Comparison of ENCODE assay signal across 18 mouse cellular contexts in the genomic region with DNA sequence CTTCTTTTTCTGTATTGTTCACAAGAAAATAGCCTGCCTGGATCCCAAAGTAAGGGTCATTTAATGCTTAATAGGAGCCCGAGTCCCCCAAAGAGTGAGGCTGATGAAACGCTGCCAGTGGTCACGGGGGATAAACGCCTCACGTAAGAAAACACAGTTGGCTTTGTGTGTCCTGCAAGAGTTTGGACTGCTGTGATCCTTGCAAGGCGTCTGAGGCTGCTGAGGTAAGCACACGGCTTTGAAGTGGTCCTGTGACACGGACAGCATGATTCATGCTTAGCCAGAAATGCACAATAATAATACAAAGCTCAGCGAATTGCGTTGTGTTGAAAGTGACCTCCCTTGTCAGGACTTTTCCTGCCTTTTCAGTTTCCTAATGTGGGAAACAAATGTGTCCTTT.
DNase-seq lines count a peak whose midpoint lies in the region; ATAC-seq lines count a peak whose summit lies in the region.
"Had no signal": no experiment of that assay in that cellular context is flagged by ENCODE, and none has a peak within 500 bp of the region (broad histone marks: within the 10 kb centered on the region; RNA-seq: fewer than 3 reads in every experiment).

No protein-coding gene starts in this region.

- H3K4me1 ChIP-seq in midbrain, embryonic 16.5 days (ENCODE audit: control insufficient read depth, insufficient read depth, low read length): no peaks in the 10 kb centered on the region
- H3K4me1 ChIP-seq in midbrain, embryonic 11.5 days (ENCODE audit: control insufficient read depth, insufficient read depth, low read length): no peaks in the 10 kb centered on the region
- H3K4me1 ChIP-seq in neural tube, embryonic 15.5 days: no peaks in the 10 kb centered on the region
- H3K4me1 ChIP-seq: embryonic facial prominence, embryonic 13.5 days; stomach, embryonic 15.5 days had no signal

- H3K36me3 ChIP-seq in midbrain, embryonic 16.5 days (ENCODE audit: control insufficient read depth, insufficient read depth, low read length): no peaks in the 10 kb centered on the region
- no peaks in the 10 kb centered on the region for H3K36me3 ChIP-seq in midbrain, embryonic 11.5 days (ENCODE audit: control insufficient read depth, insufficient read depth, low read length)
- no peaks in the 10 kb centered on the region for H3K36me3 ChIP-seq in neural tube, embryonic 15.5 days
- H3K36me3 ChIP-seq: embryonic facial prominence, embryonic 13.5 days; stomach, embryonic 15.5 days had no signal

- H3K4me3 ChIP-seq in midbrain, embryonic 16.5 days (ENCODE audit: low read depth, low read length): no peak overlapping the region
- no peak overlapping the region for H3K4me3 ChIP-seq in midbrain, embryonic 11.5 days (ENCODE audit: low read depth, low read length)
- no peak overlapping the region for H3K4me3 ChIP-seq in neural tube, embryonic 15.5 days (replicated peaks)
- H3K4me3 ChIP-seq: embryonic facial prominence, embryonic 13.5 days; stomach, embryonic 15.5 days had no signal

- no peak overlapping the region for H3K27ac ChIP-seq in midbrain, embryonic 16.5 days (ENCODE audit: low read length)
- H3K27ac ChIP-seq in midbrain, embryonic 11.5 days (ENCODE audit: low read depth, low read length): no peak overlapping the region
- H3K27ac ChIP-seq in neural tube, embryonic 15.5 days (replicated peaks): no peak overlapping the region
- H3K27ac ChIP-seq: embryonic facial prominence, embryonic 13.5 days; stomach, embryonic 15.5 days had no signal

- no peaks in the 10 kb centered on the region for H3K27me3 ChIP-seq in midbrain, embryonic 16.5 days (ENCODE audit: control insufficient read depth, insufficient read depth, low read depth, low read length)
- H3K27me3 ChIP-seq in midbrain, embryonic 11.5 days (ENCODE audit: control insufficient read depth, insufficient read depth, low read length): no peaks in the 10 kb centered on the region
- no peaks in the 10 kb centered on the region for H3K27me3 ChIP-seq in neural tube, embryonic 15.5 days (replicated peaks)
- H3K27me3 ChIP-seq: CH12.LX; embryonic facial prominence, embryonic 13.5 days; stomach, embryonic 15.5 days had no signal

- DNase-seq in adrenal gland, postnatal 10 days: peak; percentile 14
- DNase-seq in adrenal gland, postnatal 25 days: no peak
- peak; percentile 6 for DNase-seq in kidney, adult 9 months
- no peak for DNase-seq in kidney, adult 8-10 months
- DNase-seq in midbrain, embryonic 11.5 days (ENCODE audit: low spot score, missing footprints): no peak
- DNase-seq in thymus, postnatal 10 days (ENCODE audit: low spot score in 2 of 2): no peak
- DNase-seq: cerebellum, adult 11-12 months; cerebellum, postnatal 25 days; gastrocnemius, postnatal 14 days; liver; liver, postnatal 0 days; thymus, adult 2 months had no signal

- H3K9me3 ChIP-seq in midbrain, embryonic 16.5 days (replicated peaks; ENCODE audit: control insufficient read depth, low read length, poor library complexity, severe bottlenecking): no peaks in the 10 kb centered on the region
- H3K9me3 ChIP-seq in midbrain, embryonic 11.5 days (ENCODE audit: control insufficient read depth, low read length): no peaks in the 10 kb centered on the region
- H3K9me3 ChIP-seq in neural tube, embryonic 15.5 days (replicated peaks): no peaks in the 10 kb centered on the region
- H3K9me3 ChIP-seq: embryonic facial prominence, embryonic 13.5 days; stomach, embryonic 15.5 days had no signal

- H3K9ac ChIP-seq in midbrain, embryonic 16.5 days (ENCODE audit: low read depth, low read length): no peak overlapping the region
- H3K9ac ChIP-seq in midbrain, embryonic 11.5 days (ENCODE audit: low read length): no peak overlapping the region
- H3K9ac ChIP-seq in neural tube, embryonic 15.5 days (replicated peaks): no peak overlapping the region
- H3K9ac ChIP-seq: embryonic facial prominence, embryonic 13.5 days; liver, postnatal 0 days; stomach, embryonic 15.5 days had no signal

- 0 out of 2 replicates have a peak overlapping the region, but pooled peaks have one; percentile 10 for H3K4me2 ChIP-seq in midbrain, embryonic 16.5 days (ENCODE audit: low read length)
- H3K4me2 ChIP-seq in midbrain, embryonic 11.5 days: no peak overlapping the region
- H3K4me2 ChIP-seq in neural tube, embryonic 15.5 days: peak overlapping the region; percentile 19; the same call in 1 of the 2 replicates
- H3K4me2 ChIP-seq: embryonic facial prominence, embryonic 13.5 days; stomach, embryonic 15.5 days had no signal

- no peak for ATAC-seq in midbrain, embryonic 16.5 days
- ATAC-seq in midbrain, embryonic 11.5 days (ENCODE audit: low FRiP score): no peak
- no peak for ATAC-seq in neural tube, embryonic 15.5 days (ENCODE audit: low FRiP score)
- ATAC-seq: hindbrain, embryonic 16.5 days; liver, postnatal 0 days had no signal

- 50% methylated on average over 10 of the region's 10 CpGs for WGBS in midbrain, embryonic 16.5 days
- WGBS in midbrain, embryonic 11.5 days: 78% methylated on average over 10 of the region's 10 CpGs
- 40% methylated on average over 10 of the region's 10 CpGs for WGBS in neural tube, embryonic 15.5 days

Comparison
In these comparisons a context has a peak if more than half of its experiments do, and no peak if none do; other contexts are left out.
1. DNase-seq: peak in adrenal gland, postnatal 10 days (single experiment) and kidney, adult 9 months (single experiment); none in adrenal gland, postnatal 25 days (single experiment), kidney, adult 8-10 months (0 of 2), midbrain, embryonic 11.5 days (single experiment) and thymus, postnatal 10 days (0 of 2).